Mouse (Mus musculus) inflammation-experienced regulatory T-cells, adult 6 months (primary cell): ENCODE measurements around the gene Krtap4-16. TPM values are rescaled to one million over a fixed set of nuclear protein-coding genes. Genes with fewer than 3 reads are reported as not detected.
"Not testable (repeated sequence)": the region's sequence is repeated elsewhere in the genome, so short reads cannot be mapped to it uniquely, and the experiment has no call there.

Experiments
- ATAC-seq: one replicate; pipeline ENCODE4 v1.8.0; 2017
- polyA plus RNA-seq, 3 experiments: library from polyadenylated mRNA; unstranded; fragments of 100-300 nt; shearing (Covaris generic); gene quantifications; one replicate each; pipeline ENCODE4 v1.2.1; 2017

Krtap4-16 gene
- polyA plus RNA-seq: not detected

- no peak for ATAC-seq
Measured at GRCm38 (mm10) chr11:99851508-99851907, at the start of gene Krtap4-16. Gene Krtap4-16, minus strand, starts transcription at chr11:99851608.

DNA sequence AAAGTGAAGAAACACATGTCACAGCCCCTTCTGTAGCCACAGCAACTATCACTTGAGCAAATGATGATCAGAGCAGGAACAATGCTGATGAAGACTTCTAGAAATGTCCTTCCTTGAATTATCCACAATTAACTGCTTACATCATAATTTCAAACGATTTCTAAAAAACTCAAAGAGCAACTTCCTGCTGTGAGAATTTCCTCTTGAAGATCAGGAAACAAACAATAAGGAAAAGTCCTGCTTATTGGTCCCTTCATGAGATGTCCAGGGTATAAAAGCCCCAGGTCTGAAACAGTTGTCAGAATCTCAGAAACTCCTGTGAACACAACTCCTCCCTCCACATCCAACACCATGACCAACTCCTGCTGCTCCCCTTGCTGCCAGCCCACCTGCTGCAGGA lies 27.5 kb upstream of the Krtap4-16 start, which contains the start of gene Gm11567:
TSS of gene Gm11567 (plus strand) at position 301 of the 400 bp plus-strand sequence.
- ATAC-seq: not testable (repeated sequence)

- not testable (repeated sequence) for ATAC-seq
Measured at GRCm38 (mm10) chr11:99873089-99873488, 21.7 kb upstream of the Krtap4-16 start, which contains the start of gene Krtap9-1. Gene Krtap9-1, plus strand, starts transcription at chr11:99873389.

DNA sequence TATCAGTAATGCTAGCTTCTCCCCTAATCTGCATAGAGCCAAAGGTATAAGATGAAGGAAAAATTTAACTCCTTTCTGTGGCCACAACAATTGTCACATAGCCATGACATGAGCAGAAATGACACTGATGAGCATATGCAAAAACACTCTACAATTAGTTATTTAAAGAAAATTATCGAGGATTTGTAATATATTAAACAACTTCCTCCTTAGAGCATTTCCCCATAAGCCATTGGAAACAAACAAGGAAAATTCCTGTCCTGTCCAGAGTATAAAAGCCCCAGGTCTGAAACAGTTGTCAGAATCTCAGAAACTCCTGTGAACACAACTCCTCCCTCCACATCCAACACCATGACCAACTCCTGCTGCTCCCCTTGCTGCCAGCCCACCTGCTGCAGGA lies 12.8 kb upstream of the Krtap4-16 start, which contains the start of gene Gm11559:
TSS of gene Gm11559 (plus strand) at position 301 of the 400 bp plus-strand sequence.
- not testable (repeated sequence) for ATAC-seq

DNA sequence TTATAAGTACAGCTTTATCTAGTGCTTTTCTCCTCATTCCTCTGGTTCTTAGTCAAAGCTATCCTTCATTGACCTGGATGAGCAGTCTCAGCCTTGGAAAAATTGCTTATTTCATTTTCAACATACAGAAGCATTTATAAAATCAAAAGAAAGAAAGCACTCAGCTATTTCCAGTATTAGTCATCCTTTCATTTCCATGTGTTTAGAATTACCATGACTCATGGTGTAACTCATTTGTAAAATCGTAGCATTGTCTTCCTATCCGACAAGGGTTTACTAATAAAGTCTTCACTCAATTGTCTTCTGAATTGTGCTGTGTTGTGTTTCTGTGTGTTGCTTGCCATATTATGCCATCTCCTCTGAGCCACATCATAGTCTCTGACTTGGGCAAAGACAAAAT lies 7.4 kb upstream of the Krtap4-16 start:
- no peak for ATAC-seq

DNA sequence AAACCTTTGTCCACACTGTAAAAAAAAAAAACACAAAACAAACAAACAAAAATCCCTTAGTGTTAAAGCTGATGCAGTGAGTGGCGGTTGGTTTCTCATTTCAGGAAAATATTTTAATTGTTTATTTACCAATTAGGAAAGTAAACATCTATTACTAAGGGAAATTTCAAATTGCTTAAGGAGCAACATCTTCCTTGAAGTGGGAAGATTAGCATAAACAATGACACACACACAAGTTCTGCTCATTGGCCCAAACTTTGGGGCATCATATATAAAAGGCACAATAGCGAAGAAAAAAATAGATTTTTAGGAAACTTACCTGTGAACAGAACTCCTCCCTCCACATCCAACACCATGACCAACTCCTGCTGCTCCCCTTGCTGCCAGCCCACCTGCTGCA lies 6.2 kb upstream of the Krtap4-16 start, which contains the start of gene Gm11568:
TSS of gene Gm11568 (plus strand) at position 301 of the 400 bp plus-strand sequence.
- ATAC-seq: no peak

DNA sequence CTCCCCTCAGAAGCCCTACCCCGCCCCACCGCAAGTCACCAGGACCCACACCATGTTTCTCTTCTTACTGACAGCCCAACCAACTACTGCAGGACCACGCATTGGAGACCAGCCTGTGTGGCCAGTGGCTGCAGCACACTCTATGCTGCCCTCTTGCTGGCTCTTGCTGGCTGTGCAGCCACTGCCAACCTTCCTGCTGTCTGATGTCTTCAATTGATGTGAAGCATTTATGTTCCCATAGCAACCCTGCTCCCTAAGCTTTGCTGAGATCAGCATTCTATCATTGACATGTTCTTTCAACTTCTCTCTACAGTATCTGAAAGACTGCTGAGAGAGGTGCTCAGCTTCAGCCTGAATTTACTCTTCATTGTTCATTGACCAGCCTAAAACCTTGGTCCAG lies 2.7 kb upstream of the Krtap4-16 start:
- ATAC-seq: no peak

DNA sequence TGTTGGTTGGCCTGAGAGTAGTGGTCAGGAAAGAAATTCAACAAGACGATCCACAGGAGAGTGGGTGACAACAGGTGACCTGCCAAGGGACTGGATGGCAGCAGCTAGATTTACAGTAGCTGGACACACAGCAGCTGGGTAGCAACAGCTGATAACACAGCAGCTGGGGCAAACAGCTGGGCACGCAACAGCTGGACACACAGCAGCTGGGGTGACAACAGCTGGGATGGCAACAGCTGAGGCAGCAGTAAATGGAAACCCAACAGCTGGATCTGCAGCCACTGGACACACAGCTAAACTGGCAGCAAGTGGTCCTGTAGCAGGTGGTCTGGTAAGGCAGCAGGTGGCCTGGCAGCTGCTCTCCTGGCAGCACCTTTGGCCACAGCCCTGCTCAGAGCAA lies 4.7 kb downstream of the Krtap4-16 start:
- ATAC-seq: no peak

- ATAC-seq: no peak
Measured at GRCm38 (mm10) chr11:99842185-99842584, 9.2 kb downstream of the Krtap4-16 start.

DNA sequence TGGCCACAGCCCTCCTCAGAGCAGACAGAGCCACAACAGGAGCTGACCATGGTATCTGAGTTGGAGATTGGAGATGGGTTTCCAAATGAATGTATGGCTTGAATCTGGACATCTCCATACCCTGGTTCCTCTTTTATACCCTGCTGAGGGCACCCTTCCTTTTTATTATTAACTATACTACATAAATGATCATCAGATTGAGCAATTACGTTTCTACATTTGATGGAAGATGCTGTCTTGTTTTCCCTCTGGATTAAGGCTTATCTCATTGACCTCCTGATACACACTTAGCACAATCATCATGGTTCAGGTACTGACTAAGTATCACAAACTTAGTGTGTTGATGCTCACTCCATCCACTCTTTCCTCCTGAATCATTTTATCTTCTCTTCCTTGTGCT lies 13.4 kb downstream of the Krtap4-16 start, which contains the start of gene 2300003K06Rik:
TSS of gene 2300003K06Rik (minus strand) at position 101 of the 400 bp plus-strand sequence.
- ATAC-seq: no peak

- ATAC-seq: not testable (repeated sequence)
Measured at GRCm38 (mm10) chr11:99815566-99815965, 35.8 kb downstream of the Krtap4-16 start, which contains the start of gene Gm11564. Gene Gm11564, minus strand, starts transcription at chr11:99815666.

DNA sequence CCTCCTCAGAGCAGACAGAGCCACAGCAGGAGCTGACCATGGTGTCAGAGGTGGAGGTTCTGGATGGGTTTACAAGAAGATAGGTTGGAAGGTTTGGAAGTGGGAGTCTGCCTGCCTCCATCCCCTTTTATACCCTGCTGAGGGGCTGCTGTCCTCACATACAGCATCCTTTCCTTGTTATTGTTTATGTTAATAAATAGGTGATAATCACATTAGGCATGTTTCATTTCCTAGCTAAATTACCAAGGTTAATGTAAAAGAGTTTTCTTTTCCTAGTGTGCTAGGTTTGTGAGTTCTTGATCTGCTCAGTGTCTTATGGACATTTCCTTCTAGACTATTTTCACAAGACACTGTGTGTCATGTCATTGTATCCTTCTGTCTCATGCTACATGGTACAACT lies 41.6 kb downstream of the Krtap4-16 start, which contains the start of gene Krtap4-13:
TSS of gene Krtap4-13 (minus strand) at position 101 of the 400 bp plus-strand sequence.
- ATAC-seq: not testable (repeated sequence)

- not testable (repeated sequence) for ATAC-seq
Measured at GRCm38 (mm10) chr11:99804346-99804745, 47.1 kb downstream of the Krtap4-16 start, which contains the start of gene Gm11554. Gene Gm11554, minus strand, starts transcription at chr11:99804446.

Other genes with a start within 250 kb of the Krtap4-16 start
- not detected for gene Gm11938, start 248.3 kb downstream of the Krtap4-16 start, polyA plus RNA-seq
- gene Gm11937, start 241.4 kb downstream of the Krtap4-16 start, polyA plus RNA-seq: not detected
- gene Krtap2-4, start 236.8 kb downstream of the Krtap4-16 start, polyA plus RNA-seq: not detected
- gene Gm11562, start 231.2 kb downstream of the Krtap4-16 start, polyA plus RNA-seq: not detected
- not detected for gene Krtap4-1, start 223.4 kb downstream of the Krtap4-16 start, polyA plus RNA-seq
- not detected for gene Krtap4-2, start 216.5 kb downstream of the Krtap4-16 start, polyA plus RNA-seq
- not detected for gene Krtap4-7, start 207.5 kb downstream of the Krtap4-16 start, polyA plus RNA-seq
- gene Gm11555, start 201.4 kb downstream of the Krtap4-16 start, polyA plus RNA-seq: not detected
- gene Gm11563, start 192.6 kb downstream of the Krtap4-16 start, polyA plus RNA-seq: not detected
- gene Krtap4-6, start 185.6 kb downstream of the Krtap4-16 start, polyA plus RNA-seq: not detected
- not detected for gene Gm14190, start 160.9 kb downstream of the Krtap4-16 start, polyA plus RNA-seq
- gene Gm14180, start 117.3 kb downstream of the Krtap4-16 start, polyA plus RNA-seq: not detected
- not detected for gene Gm11595, start 78.7 kb downstream of the Krtap4-16 start, polyA plus RNA-seq
- not detected for gene Krtap4-8, start 70.9 kb downstream of the Krtap4-16 start, polyA plus RNA-seq
- gene Krtap4-9, start 66.4 kb downstream of the Krtap4-16 start, polyA plus RNA-seq: not detected
- gene Gm11596, start 58.1 kb downstream of the Krtap4-16 start, polyA plus RNA-seq: not detected
- gene Gm11569, start 52.7 kb downstream of the Krtap4-16 start, polyA plus RNA-seq: not detected
- not detected for gene Gm11554, start 47.2 kb downstream of the Krtap4-16 start, polyA plus RNA-seq
- gene Krtap4-13, start 41.7 kb downstream of the Krtap4-16 start, polyA plus RNA-seq: not detected
- gene Gm11564, start 35.9 kb downstream of the Krtap4-16 start, polyA plus RNA-seq: not detected
- gene 2300003K06Rik, start 13.5 kb downstream of the Krtap4-16 start, polyA plus RNA-seq: not detected
- not detected for gene Gm11568, start 6.3 kb upstream of the Krtap4-16 start, polyA plus RNA-seq
- not detected for gene Gm11559, start 12.9 kb upstream of the Krtap4-16 start, polyA plus RNA-seq
- not detected for gene Krtap9-1, start 21.8 kb upstream of the Krtap4-16 start, polyA plus RNA-seq
- gene Gm11567, start 27.6 kb upstream of the Krtap4-16 start, polyA plus RNA-seq: not detected
- not detected for gene Krtap31-1, start 56.3 kb upstream of the Krtap4-16 start, polyA plus RNA-seq
- not detected for gene Gm11565, start 63.1 kb upstream of the Krtap4-16 start, polyA plus RNA-seq
- not detected for gene Krtap31-2, start 84.7 kb upstream of the Krtap4-16 start, polyA plus RNA-seq
- gene Krtap9-5, start 96.9 kb upstream of the Krtap4-16 start, polyA plus RNA-seq: not detected
- not detected for gene Krtap29-1, start 127.4 kb upstream of the Krtap4-16 start, polyA plus RNA-seq
- gene Krtap16-1, start 135.0 kb upstream of the Krtap4-16 start, polyA plus RNA-seq: not detected
- gene Krtap17-1, start 142.4 kb upstream of the Krtap4-16 start, polyA plus RNA-seq: not detected
- not detected for gene Krt33a, start 164.6 kb upstream of the Krtap4-16 start, polyA plus RNA-seq
- gene Krt33b, start 178.3 kb upstream of the Krtap4-16 start, polyA plus RNA-seq: not detected
- gene Krt34, start 189.9 kb upstream of the Krtap4-16 start, polyA plus RNA-seq: not detected
- gene Krt31, start 198.9 kb upstream of the Krtap4-16 start, polyA plus RNA-seq: not detected
- not detected for gene Krt32, start 236.6 kb upstream of the Krtap4-16 start, polyA plus RNA-seq
- gene Krt35, start 244.6 kb upstream of the Krtap4-16 start, polyA plus RNA-seq: not detected